Mouse (Mus musculus): ENCODE data around the gene Tmem88.

GRCm38 (mm10) chr11:69428751-69429150 lies 30.7 kb upstream of the Tmem88 start:
- no peak for TF ChIP-seq CTCF (IDR thresholded peaks at IDR 0.05; ENCODE audit: extremely low read depth, insufficient read length, insufficient replicate concordance, low read depth, low read length)
- TF ChIP-seq POLR2A (IDR thresholded peaks at IDR 0.05; ENCODE audit: low read depth, low read length): no peak

All from small intestine, adult 2 months (tissue).